Mouse (Mus musculus): ENCODE data around the gene Tmc6.

DNA sequence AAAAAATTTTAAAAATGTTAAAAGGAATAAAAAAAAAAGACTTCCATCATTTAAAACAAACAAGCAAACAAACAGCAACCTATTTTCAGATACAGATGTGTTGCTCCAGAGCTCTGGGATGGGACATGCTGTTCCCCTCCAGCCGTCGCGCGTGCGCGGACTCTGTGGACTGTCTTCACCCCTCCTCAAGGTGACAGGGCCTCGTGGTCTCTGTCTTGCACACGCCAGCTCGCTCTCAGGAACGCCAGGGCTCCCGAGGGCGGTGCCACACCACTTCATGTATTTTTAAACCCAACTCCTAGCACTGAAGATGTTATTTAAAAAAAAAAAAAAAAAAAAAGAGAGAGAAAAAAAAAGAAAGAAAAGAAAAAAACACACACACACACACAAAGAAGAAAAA, 19.8 kb downstream of the Tmc6 start:
- no peak for TF ChIP-seq MAFK (IDR thresholded peaks at IDR 0.05; ENCODE audit: insufficient read depth, low read depth, low read length)
- TF ChIP-seq ZC3H11A (IDR thresholded peaks at IDR 0.05; ENCODE audit: borderline replicate concordance, low read depth, low read length), result no peak
- no peak for TF ChIP-seq CHD2 (IDR thresholded peaks at IDR 0.05; ENCODE audit: low read depth, low read length)

Data from ES-E14 (cell line).